Mouse (Mus musculus): ENCODE results near the gene Runx1.

DNA sequence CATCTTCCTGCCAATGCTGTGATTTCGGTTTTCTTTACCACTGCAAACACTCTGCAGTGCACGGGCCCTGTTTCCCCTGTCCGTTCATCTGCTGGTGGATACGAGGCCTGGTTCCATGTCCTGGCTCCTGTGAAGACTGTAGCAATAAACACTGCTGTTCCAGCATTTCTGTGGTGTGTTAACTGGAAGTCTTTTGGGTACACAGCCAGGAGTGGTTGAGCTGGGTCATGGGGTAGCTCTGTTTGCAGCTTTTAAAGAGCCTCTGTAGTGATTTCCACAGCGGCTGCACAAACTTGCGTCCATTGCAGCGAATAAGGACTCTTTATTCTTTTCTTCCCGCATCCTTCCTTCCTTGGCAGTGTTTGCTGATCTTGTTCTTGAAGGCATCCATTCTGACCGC lies 248.6 kb downstream of the Runx1 start:
- TF ChIP-seq POLR2A (IDR thresholded peaks at IDR 0.05; ENCODE audit: control insufficient read depth, low read depth, low read length) = no peak
- TF ChIP-seq CTCF (IDR thresholded peaks at IDR 0.05; ENCODE audit: control insufficient read depth, insufficient read depth, insufficient replicate concordance, low read depth, low read length) = no peak
